9 mouse cellular contexts compared by ENCODE assay signal in the genomic region with DNA sequence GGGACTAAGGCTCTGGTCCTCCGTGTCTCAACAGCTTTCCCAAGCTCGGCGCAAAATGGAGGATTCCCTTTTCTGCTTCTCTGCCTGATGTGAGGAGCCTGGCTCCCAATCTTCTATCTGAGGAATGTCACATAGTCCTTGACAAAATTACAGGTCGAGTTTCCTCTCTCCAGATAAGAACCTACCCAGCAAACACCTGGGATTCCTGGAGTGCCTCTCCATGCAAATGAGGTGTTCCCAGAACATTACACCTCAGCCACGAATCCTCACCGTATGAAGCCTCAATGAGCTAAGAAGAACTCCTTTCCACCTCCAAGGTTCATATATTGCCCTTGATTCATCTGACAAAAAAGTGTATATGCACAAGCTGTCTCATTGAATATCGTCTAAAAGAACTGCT. TPM values are rescaled to one million over a fixed set of nuclear protein-coding genes. Genes with fewer than 3 reads are reported as not detected.
DNase-seq lines count a peak whose midpoint lies in the region; ATAC-seq lines count a peak whose summit lies in the region.
"Had no signal": no experiment of that assay in that cellular context is flagged by ENCODE, and none has a peak within 500 bp of the region (broad histone marks: within the 10 kb centered on the region; RNA-seq: fewer than 3 reads in every experiment).

No protein-coding gene starts in this region.

- no peaks in the 10 kb centered on the region for H3K9me3 ChIP-seq in heart, embryonic 15.5 days (replicated peaks)
- H3K9me3 ChIP-seq in embryonic facial prominence, embryonic 12.5 days = no peaks in the 10 kb centered on the region
- no peaks in the 10 kb centered on the region for H3K9me3 ChIP-seq in intestine, embryonic 15.5 days
- H3K9me3 ChIP-seq in midbrain, embryonic 14.5 days (ENCODE audit: control insufficient read depth, low read length) = no peaks in the 10 kb centered on the region

- peaks cover 13% of the 10 kb centered on the region for H3K4me1 ChIP-seq in heart, embryonic 15.5 days (replicated peaks)
- H3K4me1 ChIP-seq in embryonic facial prominence, embryonic 12.5 days = peaks cover 22% of the 10 kb centered on the region
- 0 out of 2 replicates have a peak, but pooled peaks cover 5% of the 10 kb centered on the region for H3K4me1 ChIP-seq in intestine, embryonic 15.5 days (replicated peaks)
- H3K4me1 ChIP-seq in midbrain, embryonic 14.5 days (ENCODE audit: control insufficient read depth, insufficient read depth, low read length) = 0 out of 2 replicates have a peak, but pooled peaks cover 9% of the 10 kb centered on the region

- H3K27ac ChIP-seq in heart, embryonic 15.5 days = no peak overlapping the region
- H3K27ac ChIP-seq in embryonic facial prominence, embryonic 12.5 days = no peak overlapping the region
- no peak overlapping the region for H3K27ac ChIP-seq in intestine, embryonic 15.5 days
- no peak overlapping the region for H3K27ac ChIP-seq in midbrain, embryonic 14.5 days (replicated peaks; ENCODE audit: low read depth, low read length)

- DNase-seq in heart, postnatal 4 days = no peak
- no peak for DNase-seq in midbrain, embryonic 14.5 days
- DNase-seq in retina, postnatal 1 day = no peak
- no peak for DNase-seq in urinary bladder, postnatal 4 days (ENCODE audit: low spot score in 2 of 2)
- no peak for DNase-seq in B cell, adult 2 months
- DNase-seq: kidney, adult 8-10 months had no signal

- ATAC-seq in heart, embryonic 15.5 days (replicated peaks; ENCODE audit: insufficient number of reproducible peaks, insufficient read depth, low FRiP score, low read depth) = no peak
- no peak for ATAC-seq in embryonic facial prominence, embryonic 12.5 days (ENCODE audit: insufficient number of reproducible peaks, insufficient read depth, low FRiP score, low TSS enrichment)
- ATAC-seq in intestine, embryonic 15.5 days = no peak
- no peak for ATAC-seq in midbrain, embryonic 14.5 days (ENCODE audit: low FRiP score, low TSS enrichment)

- peak overlapping the region; percentile 72 for H3K4me2 ChIP-seq in heart, embryonic 15.5 days
- peak overlapping the region; percentile 65 for H3K4me2 ChIP-seq in embryonic facial prominence, embryonic 12.5 days (replicated peaks)
- peak overlapping the region; percentile 80 for H3K4me2 ChIP-seq in intestine, embryonic 15.5 days (replicated peaks)
- H3K4me2 ChIP-seq in midbrain, embryonic 14.5 days (ENCODE audit: low read length) = peak overlapping the region; percentile 61

- no peaks in the 10 kb centered on the region for H3K27me3 ChIP-seq in heart, embryonic 15.5 days
- no peaks in the 10 kb centered on the region for H3K27me3 ChIP-seq in embryonic facial prominence, embryonic 12.5 days
- H3K27me3 ChIP-seq in intestine, embryonic 15.5 days (replicated peaks) = no peaks in the 10 kb centered on the region
- no peaks in the 10 kb centered on the region for H3K27me3 ChIP-seq in midbrain, embryonic 14.5 days (ENCODE audit: control insufficient read depth, insufficient read depth, low read length)

- no peak overlapping the region for H3K9ac ChIP-seq in heart, embryonic 15.5 days
- no peak overlapping the region for H3K9ac ChIP-seq in embryonic facial prominence, embryonic 12.5 days
- H3K9ac ChIP-seq in intestine, embryonic 15.5 days = no peak overlapping the region
- no peak overlapping the region; the same call in 1 of the 2 replicates for H3K9ac ChIP-seq in midbrain, embryonic 14.5 days (replicated peaks; ENCODE audit: low read length)

- 45% methylated on average over 7 of the region's 7 CpGs for WGBS in heart, embryonic 15.5 days
- 42% methylated on average over 7 of the region's 7 CpGs for WGBS in embryonic facial prominence, embryonic 12.5 days
- WGBS in intestine, embryonic 15.5 days = 43% methylated on average over 7 of the region's 7 CpGs
- 46% methylated on average over 7 of the region's 7 CpGs for WGBS in midbrain, embryonic 14.5 days

- no peaks in the 10 kb centered on the region for H3K36me3 ChIP-seq in heart, embryonic 15.5 days
- no peaks in the 10 kb centered on the region for H3K36me3 ChIP-seq in embryonic facial prominence, embryonic 12.5 days
- H3K36me3 ChIP-seq in intestine, embryonic 15.5 days = no peaks in the 10 kb centered on the region
- H3K36me3 ChIP-seq in midbrain, embryonic 14.5 days (ENCODE audit: control insufficient read depth, insufficient read depth, low read length) = no peaks in the 10 kb centered on the region

- H3K4me3 ChIP-seq in heart, embryonic 15.5 days = peak overlapping the region; percentile 43
- H3K4me3 ChIP-seq in embryonic facial prominence, embryonic 12.5 days = peak overlapping the region; percentile 38
- peak overlapping the region; percentile 38 for H3K4me3 ChIP-seq in intestine, embryonic 15.5 days (replicated peaks)
- H3K4me3 ChIP-seq in midbrain, embryonic 14.5 days (replicated peaks; ENCODE audit: low read depth, low read length) = peak overlapping the region; percentile 36

RNA-seq across cellular contexts. Expression of gene Chrna1, which starts 19.7 kb away (rescaled TPM):
- 0.09 and 0.28 TPM in 2 replicates for polyA plus RNA-seq in heart, embryonic 15.5 days (2015; fragmentation: Nextera tagmentation; extraction: Ambion mirVana)
- total RNA-seq in heart, postnatal 4 days (2021) = under 1 TPM in 1 of 2 experiments, not detected in 1; 0.14 TPM
- 4.0 and 5.4 TPM in 2 replicates for polyA plus RNA-seq in embryonic facial prominence, embryonic 12.5 days (2016; fragmentation: Nextera tagmentation; extraction: Ambion mirVana)
- 0.18 and 0.25 TPM in 2 replicates for polyA plus RNA-seq in intestine, embryonic 15.5 days (2015; fragmentation: Nextera tagmentation; extraction: Ambion mirVana)
- polyA plus RNA-seq in midbrain, embryonic 14.5 days (2014; fragmentation: Nextera tagmentation; extraction: Ambion mirVana) = 0.18 and 0.20 TPM in 2 replicates

RNA-seq across cellular contexts. Expression of gene Wipf1, which starts 30.9 kb away (rescaled TPM):
- 5.1 and 7.6 TPM in 2 replicates for polyA plus RNA-seq in heart, embryonic 15.5 days (2015; fragmentation: Nextera tagmentation; extraction: Ambion mirVana)
- 10 to 100 TPM; 19.0 to 20.8 TPM for total RNA-seq in heart, postnatal 4 days (2021)
- 14.1 and 14.5 TPM in 2 replicates for polyA plus RNA-seq in embryonic facial prominence, embryonic 12.5 days (2016; fragmentation: Nextera tagmentation; extraction: Ambion mirVana)
- polyA plus RNA-seq in intestine, embryonic 15.5 days (2015; fragmentation: Nextera tagmentation; extraction: Ambion mirVana) = 9.5 and 10.1 TPM in 2 replicates
- 1.7 and 2.8 TPM in 2 replicates for polyA plus RNA-seq in midbrain, embryonic 14.5 days (2014; fragmentation: Nextera tagmentation; extraction: Ambion mirVana)
